Mouse (Mus musculus) embryonic facial prominence, embryonic 12.5 days (tissue): ENCODE results near the gene Frmd4a. TPM values are rescaled to one million over a fixed set of nuclear protein-coding genes. Genes with fewer than 3 reads are reported as not detected.
A peak's percentile ranks its signal among the peaks of the same experiment; 100 is the strongest.

ENCODE experiments used
- ATAC-seq: fragments of 200-750 bp; cut with Nextera tagmentation; 2 replicates; pipeline ENCODE4 v1.8.0; 2017; ENCODE audit not compliant: insufficient number of reproducible peaks, insufficient read depth, low FRiP score, low TSS enrichment
- H3K27ac ChIP-seq: fragments of 300-500 bp; sonication (generic); 2 replicates; pipeline ENCODE4 v1.5.1; 2016; ENCODE audit warnings: mild to moderate bottlenecking
- H3K27me3 ChIP-seq: fragments of 300-500 bp; sonication (generic); 2 replicates; pipeline ENCODE4 v1.6.1; 2016; ENCODE audit warnings: mild to moderate bottlenecking, moderate library complexity
- H3K36me3 ChIP-seq: fragments of 300-500 bp; sonication (generic); 2 replicates; pipeline ENCODE4 v1.6.1; 2016; ENCODE audit warnings: mild to moderate bottlenecking
- H3K4me1 ChIP-seq: fragments of 300-500 bp; sonication (generic); 2 replicates; pipeline ENCODE4 v1.6.1; 2016
- H3K4me2 ChIP-seq: fragments of 300-500 bp; sonication (generic); replicated peaks from 2 replicates; pipeline ENCODE4 v1.6.1; 2016; ENCODE audit warnings: mild to moderate bottlenecking, moderate library complexity
- H3K4me3 ChIP-seq: fragments of 300-500 bp; sonication (generic); 2 replicates; pipeline ENCODE4 v1.5.1; 2016; ENCODE audit warnings: mild to moderate bottlenecking
- H3K9ac ChIP-seq: fragments of 300-500 bp; sonication (generic); 2 replicates; pipeline ENCODE4 v1.6.1; 2016; ENCODE audit warnings: mild to moderate bottlenecking, moderate library complexity
- H3K9me3 ChIP-seq: fragments of 300-500 bp; sonication (generic); 2 replicates; pipeline ENCODE4 v1.6.1; 2016; ENCODE audit warnings: mild to moderate bottlenecking, moderate library complexity
- WGBS: fragments of 180-500 bp; shearing (Covaris S2); methylation state at CpG from one replicate; pipeline ENCODE4 v1.1.7; 2016; 5-methylcytosine and 5-hydroxymethylcytosine counted together
- polyA plus RNA-seq: library from polyadenylated mRNA; unstranded; fragments of >200 nt; fragmentation: Nextera tagmentation; extraction: Ambion mirVana; gene quantifications from 2 replicates; pipeline ENCODE4 v1.2.1, GENCODE M21; 2016

Gene Frmd4a
- polyA plus RNA-seq, 1 experiment from 2014 or later, result 58.7 TPM

DNA sequence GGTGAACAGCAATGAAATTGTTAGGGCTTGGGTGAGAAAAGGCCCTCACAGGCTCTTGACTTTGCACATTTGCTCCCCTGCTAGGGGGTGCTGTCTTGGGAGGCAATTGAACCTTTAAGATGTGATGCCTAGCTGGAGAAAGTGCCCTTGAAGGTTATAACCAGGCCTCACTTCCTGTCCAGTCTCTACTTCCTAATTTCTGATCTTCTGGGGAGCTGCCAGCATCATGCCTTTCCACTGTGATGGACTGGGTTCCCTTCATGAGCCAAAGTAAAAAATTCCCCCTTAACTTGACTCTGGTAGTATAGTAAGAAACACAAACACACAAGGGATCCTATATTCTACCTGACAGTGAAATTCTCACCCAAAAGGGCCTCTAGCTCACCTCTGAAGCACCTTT lies 278.1 kb downstream of the Frmd4a start:
- Histone ChIP-seq H3K36me3 (no peaks in the 10 kb centered on the region), H3K9me3 (no peaks in the 10 kb centered on the region), H3K4me3 (no peak overlapping the region), H3K27me3 (no peaks in the 10 kb centered on the region), H3K4me2 (no peak overlapping the region), H3K4me1 (peaks cover 30% of the 10 kb centered on the region), H3K9ac (no peak overlapping the region), H3K27ac (no peak overlapping the region)
- no peak for ATAC-seq

DNA sequence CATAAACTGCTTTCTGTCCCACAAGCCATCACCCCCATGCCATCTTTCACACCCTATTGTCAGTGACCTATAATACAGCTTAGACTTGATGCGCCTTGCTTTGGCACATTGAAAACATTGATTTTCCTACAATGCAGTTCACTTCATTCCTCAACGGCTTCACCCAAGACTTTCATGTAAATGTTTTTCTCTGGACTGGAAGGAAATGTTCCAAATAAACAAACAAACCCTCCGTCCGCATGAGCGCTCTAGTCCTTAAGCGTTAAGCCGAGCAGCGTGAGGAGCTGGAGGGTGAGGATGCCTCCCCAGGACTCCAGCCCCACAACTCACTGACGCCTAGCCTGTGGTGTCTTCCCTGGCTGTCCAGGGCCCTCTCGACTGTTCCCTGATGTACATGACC lies 279.4 kb downstream of the Frmd4a start:
- 66% methylated on average over 10 of the region's 10 CpGs for WGBS
- peak overlapping the region; percentile 97 for H3K27ac ChIP-seq
- no peaks in the 10 kb centered on the region for H3K9me3 ChIP-seq
- no peak for ATAC-seq
- H3K9ac ChIP-seq, result no peak overlapping the region
- no peaks in the 10 kb centered on the region for H3K27me3 ChIP-seq
- no peak overlapping the region for H3K4me2 ChIP-seq
- H3K4me1 ChIP-seq, result peaks cover 30% of the 10 kb centered on the region
- H3K36me3 ChIP-seq, result no peaks in the 10 kb centered on the region
- no peak overlapping the region for H3K4me3 ChIP-seq

DNA sequence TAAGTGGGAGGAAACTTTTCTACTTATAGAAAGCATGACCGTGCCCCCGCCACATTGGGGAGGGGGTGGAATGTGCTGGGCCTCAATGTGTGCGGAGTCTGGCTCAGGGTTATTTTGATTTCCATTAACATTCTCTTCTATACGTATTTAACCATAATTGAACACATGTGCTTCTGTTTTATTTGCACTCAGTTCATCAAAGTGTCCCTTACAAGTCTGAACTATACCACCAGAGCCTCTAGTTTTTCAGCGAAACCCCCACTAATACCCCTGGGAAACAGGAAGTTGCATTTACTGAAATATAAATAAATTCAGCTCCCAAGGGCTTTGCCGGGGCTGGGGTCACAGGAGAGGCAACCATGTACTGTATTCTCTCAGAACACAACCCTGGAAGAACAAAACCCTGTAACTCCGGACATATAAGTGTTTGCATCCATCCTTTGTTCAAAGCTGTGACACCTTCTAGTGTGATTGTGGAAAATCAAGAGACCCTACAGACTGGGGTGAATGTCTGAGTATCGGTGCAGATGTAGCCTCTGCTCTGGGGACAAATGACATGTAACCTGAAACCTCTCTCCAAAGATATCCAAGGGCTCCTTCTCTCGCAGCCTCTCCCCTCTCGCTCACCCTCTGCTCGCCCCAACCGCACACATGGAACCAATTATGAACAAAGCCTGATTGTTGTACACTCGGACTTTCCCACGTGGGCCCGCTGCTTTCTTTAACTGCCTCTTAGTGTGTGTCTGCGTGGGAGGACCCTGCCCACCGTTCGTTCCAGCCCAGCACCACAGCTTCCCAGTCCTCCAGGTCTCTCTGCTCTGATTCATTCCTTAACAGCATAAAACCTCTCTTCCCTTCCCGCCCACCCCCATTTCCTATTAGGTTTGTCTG lies 281.1 kb downstream of the Frmd4a start:
- peak; percentile 86 for ATAC-seq
- Histone ChIP-seq H3K9me3 (no peaks in the 10 kb centered on the region), H3K4me1 (peaks cover 40% of the 10 kb centered on the region), H3K27ac (peak overlapping the region; percentile 97), H3K36me3 (no peaks in the 10 kb centered on the region), H3K27me3 (no peaks in the 10 kb centered on the region), H3K9ac (no peak overlapping the region), H3K4me3 (no peak overlapping the region), H3K4me2 (peak overlapping the region; percentile 55)
- WGBS, result 1% methylated on average over 19 of the region's 19 CpGs

DNA sequence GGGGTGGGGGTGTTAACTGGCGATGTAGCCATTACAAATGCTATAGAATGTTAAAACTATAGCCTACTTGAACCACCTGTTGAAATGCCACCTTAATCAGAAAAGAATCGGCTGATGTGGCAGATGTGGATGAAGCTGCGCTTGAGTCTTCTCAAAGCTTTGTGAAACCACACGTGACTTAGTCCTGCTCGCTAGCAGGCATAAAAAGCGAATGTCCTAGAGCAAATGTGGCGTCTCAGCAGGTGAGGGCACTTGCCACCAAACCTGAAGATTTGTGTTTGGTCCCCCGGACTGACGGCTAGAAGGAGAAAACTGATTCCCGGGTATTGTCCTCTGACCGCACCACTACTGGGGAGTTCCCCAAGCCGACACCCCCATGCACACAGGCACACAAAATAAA lies 282.1 kb downstream of the Frmd4a start:
- Histone ChIP-seq H3K36me3 (no peaks in the 10 kb centered on the region), H3K9me3 (no peaks in the 10 kb centered on the region), H3K9ac (no peak overlapping the region), H3K4me3 (peak overlapping the region; percentile 51), H3K27me3 (no peaks in the 10 kb centered on the region), H3K4me2 (peak overlapping the region; percentile 55), H3K27ac (peak overlapping the region; percentile 97), H3K4me1 (peaks cover 44% of the 10 kb centered on the region)
- WGBS, result 29% methylated on average over 12 of the region's 12 CpGs
- no peak for ATAC-seq

DNA sequence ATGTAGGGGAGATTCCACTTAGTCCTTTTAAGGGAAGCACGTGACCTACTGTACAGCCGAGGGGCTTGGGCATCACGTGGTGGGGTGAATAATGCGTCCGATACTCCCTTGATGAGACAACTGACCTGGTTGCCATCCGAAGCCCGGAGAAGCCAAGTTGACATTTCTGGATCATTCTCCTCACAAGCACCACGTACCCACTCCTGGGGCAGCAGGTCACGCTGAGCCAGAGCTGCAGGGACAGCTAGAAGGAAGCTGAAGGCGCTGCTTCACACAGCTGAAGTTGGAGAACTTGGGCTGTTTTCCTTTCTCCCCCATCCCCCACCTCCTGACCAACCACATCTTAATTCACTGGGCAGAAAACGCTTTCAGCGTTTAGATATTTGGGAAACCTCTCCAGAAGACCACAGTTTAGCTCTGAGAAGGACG lies 282.9 kb downstream of the Frmd4a start:
- Histone ChIP-seq H3K4me2 (peak overlapping the region; percentile 55), H3K27ac (peak overlapping the region; percentile 97), H3K9ac (peak overlapping the region; percentile 58), H3K27me3 (no peaks in the 10 kb centered on the region), H3K9me3 (no peaks in the 10 kb centered on the region), H3K4me1 (peaks cover 44% of the 10 kb centered on the region), H3K36me3 (no peaks in the 10 kb centered on the region), H3K4me3 (peak overlapping the region; percentile 51)
- ATAC-seq, result no peak
- WGBS, result 8% methylated on average over 13 of the region's 13 CpGs

DNA sequence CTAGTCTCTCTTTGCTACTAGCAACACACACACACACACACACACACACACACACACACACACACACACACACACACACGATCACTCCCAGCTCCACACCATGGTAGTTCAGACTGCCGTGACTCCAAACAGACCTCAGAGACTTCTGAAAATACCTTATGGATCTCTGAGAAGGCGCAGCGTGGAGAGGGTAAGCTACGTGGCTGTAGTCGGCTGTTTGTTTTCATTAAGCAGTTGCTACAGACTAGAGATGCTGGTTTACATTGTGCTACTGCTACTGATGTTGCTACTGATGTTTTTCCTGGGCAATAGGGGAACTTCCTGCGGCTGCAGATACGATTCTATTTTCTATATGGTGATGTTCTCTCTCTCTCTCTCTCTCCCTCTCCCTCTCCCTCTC lies 283.3 kb downstream of the Frmd4a start:
- Histone ChIP-seq H3K9me3 (no peaks in the 10 kb centered on the region), H3K27me3 (no peaks in the 10 kb centered on the region), H3K27ac (peak overlapping the region; percentile 97), H3K4me3 (peak overlapping the region; percentile 51), H3K36me3 (no peaks in the 10 kb centered on the region), H3K4me1 (peaks cover 44% of the 10 kb centered on the region), H3K4me2 (peak overlapping the region; percentile 55), H3K9ac (peak overlapping the region; percentile 58)
- WGBS, result 7% methylated on average over 8 of the region's 8 CpGs
- no peak for ATAC-seq

DNA sequence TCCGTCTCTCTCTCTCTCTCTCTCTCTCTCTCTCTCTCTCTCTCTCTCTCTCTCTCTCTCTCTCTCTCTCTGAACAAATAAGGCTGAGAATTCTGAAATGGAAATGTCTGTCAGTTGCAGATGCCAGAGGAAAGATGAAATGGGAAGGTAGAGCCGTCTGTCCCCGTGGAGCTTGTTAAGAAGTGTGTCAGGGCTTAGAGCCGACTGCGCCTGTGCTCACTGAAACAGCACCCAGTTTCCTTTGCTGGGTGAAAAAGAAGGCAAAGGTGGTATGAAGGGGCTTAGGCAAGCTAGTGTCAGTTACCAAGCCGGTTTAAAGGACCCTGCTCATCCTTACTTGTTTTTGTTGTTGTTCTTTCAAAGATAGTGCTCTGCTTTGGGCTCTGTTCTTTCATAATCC lies 283.7 kb downstream of the Frmd4a start:
- H3K36me3 ChIP-seq, result no peaks in the 10 kb centered on the region
- peak overlapping the region; percentile 55 for H3K4me2 ChIP-seq
- peak overlapping the region; percentile 97 for H3K27ac ChIP-seq
- peak overlapping the region; percentile 58 for H3K9ac ChIP-seq
- H3K4me3 ChIP-seq, result peak overlapping the region; percentile 51
- ATAC-seq, result no peak
- peaks cover 40% of the 10 kb centered on the region for H3K4me1 ChIP-seq
- 11% methylated on average over 5 of the region's 6 CpGs for WGBS
- no peaks in the 10 kb centered on the region for H3K9me3 ChIP-seq
- H3K27me3 ChIP-seq, result no peaks in the 10 kb centered on the region

DNA sequence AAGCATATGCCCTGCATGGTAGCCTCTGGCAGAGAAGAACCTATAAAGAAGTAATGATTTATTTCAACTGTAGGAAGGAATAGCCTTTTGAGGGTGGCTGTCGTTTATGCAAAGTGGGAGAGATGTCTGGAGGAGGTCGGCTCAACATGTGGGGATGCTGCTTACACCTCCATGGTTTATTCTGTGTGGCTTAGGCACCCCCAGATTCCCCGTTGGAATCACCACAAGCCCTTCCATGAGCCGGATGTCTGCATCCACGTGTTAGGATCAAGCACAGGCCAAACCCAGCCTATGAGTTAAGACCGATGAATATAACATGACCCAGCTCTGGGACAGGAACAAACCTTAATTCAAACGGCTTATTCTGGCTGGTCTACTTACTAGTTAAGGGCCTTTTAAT lies 284.2 kb downstream of the Frmd4a start:
- H3K9ac ChIP-seq, result peak overlapping the region; percentile 58
- H3K27me3 ChIP-seq, result no peaks in the 10 kb centered on the region
- ATAC-seq, result no peak
- WGBS, result 23% methylated on average over 7 of the region's 7 CpGs
- peak overlapping the region; percentile 97 for H3K27ac ChIP-seq
- H3K4me2 ChIP-seq, result peak overlapping the region; percentile 55
- H3K36me3 ChIP-seq, result no peaks in the 10 kb centered on the region
- peaks cover 39% of the 10 kb centered on the region for H3K4me1 ChIP-seq
- H3K9me3 ChIP-seq, result no peaks in the 10 kb centered on the region
- H3K4me3 ChIP-seq, result peak overlapping the region; percentile 51

DNA sequence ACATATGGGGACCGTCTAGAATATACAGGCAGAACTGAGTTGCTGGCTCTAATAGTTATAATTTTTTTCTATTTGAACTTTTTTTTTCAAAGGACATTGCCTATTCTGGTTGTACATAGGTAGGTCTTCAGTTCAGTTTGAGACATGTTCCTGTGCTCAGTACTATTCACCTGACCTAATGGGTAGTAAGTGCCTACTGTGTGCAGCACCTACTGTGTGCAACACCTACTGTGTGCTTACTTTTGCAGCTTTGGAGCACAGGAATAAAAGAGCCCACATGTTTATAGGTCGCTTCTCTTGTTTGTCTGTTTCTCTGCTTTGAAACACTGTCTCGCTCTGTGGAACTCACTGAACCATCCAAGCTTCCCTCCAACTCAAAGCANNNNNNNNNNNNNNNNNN lies 284.6 kb downstream of the Frmd4a start:
- Histone ChIP-seq H3K4me3 (peak overlapping the region; percentile 51), H3K27me3 (no peaks in the 10 kb centered on the region), H3K27ac (peak overlapping the region; percentile 97; the same call in 1 of the 2 replicates), H3K4me1 (peaks cover 35% of the 10 kb centered on the region), H3K9me3 (no peaks in the 10 kb centered on the region), H3K9ac (no peak overlapping the region), H3K36me3 (no peaks in the 10 kb centered on the region), H3K4me2 (peak overlapping the region; percentile 55)
- WGBS, result 63% methylated on average over 3 of the region's 3 CpGs
- ATAC-seq, result no peak

DNA sequence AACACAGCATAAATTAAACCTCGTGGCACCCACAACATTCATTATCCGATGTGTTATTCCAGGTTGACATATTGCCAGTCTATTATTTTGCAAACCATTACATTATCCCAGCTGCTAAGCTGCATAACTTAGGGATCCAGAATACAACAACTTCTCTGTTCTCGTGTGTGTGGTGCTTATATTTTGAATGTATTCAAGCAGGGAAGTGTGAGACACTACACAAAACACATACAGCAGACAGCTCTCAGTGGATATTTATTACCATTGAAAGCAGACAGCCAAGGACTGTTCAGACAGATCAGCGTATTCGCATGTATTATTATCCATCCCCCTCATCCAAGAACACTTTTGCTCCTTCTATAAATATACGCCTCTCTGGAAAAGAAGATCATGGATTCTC lies 289.6 kb downstream of the Frmd4a start:
- H3K4me3 ChIP-seq, result no peak overlapping the region
- no peaks in the 10 kb centered on the region for H3K9me3 ChIP-seq
- H3K9ac ChIP-seq, result no peak overlapping the region
- no peak overlapping the region for H3K4me2 ChIP-seq
- ATAC-seq, result no peak
- 81% methylated on average over 6 of the region's 6 CpGs for WGBS
- 0 out of 2 replicates have a peak, but pooled peaks cover 13% of the 10 kb centered on the region for H3K36me3 ChIP-seq
- H3K27ac ChIP-seq, result no peak overlapping the region
- H3K4me1 ChIP-seq, result peaks cover 14% of the 10 kb centered on the region
- H3K27me3 ChIP-seq, result no peaks in the 10 kb centered on the region

DNA sequence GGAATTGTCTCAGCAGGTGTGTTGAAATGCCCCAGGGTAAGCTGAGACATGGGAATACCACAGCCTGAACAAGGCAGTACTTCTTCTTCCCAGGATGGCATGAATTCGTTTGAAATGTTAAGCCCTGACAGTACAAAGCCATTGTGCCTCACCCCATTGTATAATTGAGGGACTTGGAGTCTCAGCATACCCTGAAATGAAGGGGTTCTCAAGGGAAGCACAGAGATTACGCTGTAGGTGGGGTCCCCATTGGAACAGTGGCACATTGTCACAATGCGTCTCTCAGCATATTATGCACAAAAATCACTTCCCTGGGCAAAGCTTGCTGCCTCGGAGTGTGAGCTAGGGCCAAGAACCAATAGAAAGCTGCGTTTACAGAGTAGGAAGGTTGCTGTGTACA lies 297.0 kb downstream of the Frmd4a start:
- Histone ChIP-seq H3K27me3 (no peaks in the 10 kb centered on the region), H3K36me3 (0 out of 2 replicates have a peak, but pooled peaks cover 12% of the 10 kb centered on the region)
- no peak for ATAC-seq

DNA sequence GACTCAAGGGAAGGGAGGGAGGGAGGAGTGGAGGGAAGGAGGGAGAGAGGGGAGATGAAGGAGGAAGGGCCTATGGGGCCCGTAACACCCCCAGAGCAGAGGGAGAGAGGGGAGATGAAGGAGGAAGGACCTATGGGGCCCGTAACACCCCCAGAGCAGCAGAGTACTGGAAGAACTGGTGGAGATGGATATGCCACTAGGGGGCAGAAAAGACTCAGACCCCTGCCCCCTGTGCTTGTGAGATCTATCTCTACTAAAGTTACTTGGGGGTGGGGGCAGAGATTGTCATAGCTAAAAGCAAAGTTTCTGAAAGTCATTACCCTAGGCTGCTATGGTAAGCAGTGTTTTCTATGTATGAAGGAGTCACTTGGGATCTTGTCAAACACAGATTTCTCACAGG lies 299.1 kb downstream of the Frmd4a start:
- no peaks in the 10 kb centered on the region for H3K9me3 ChIP-seq
- H3K27ac ChIP-seq, result no peak overlapping the region
- no peaks in the 10 kb centered on the region for H3K27me3 ChIP-seq
- no peak overlapping the region for H3K4me3 ChIP-seq
- no peak overlapping the region for H3K4me2 ChIP-seq
- ATAC-seq, result no peak
- no peak overlapping the region for H3K9ac ChIP-seq
- WGBS, result 56% methylated on average over 2 of the region's 2 CpGs
- 0 out of 2 replicates have a peak, but pooled peaks cover 4% of the 10 kb centered on the region for H3K36me3 ChIP-seq
- peaks cover 12% of the 10 kb centered on the region; the same call in 1 of the 2 replicates for H3K4me1 ChIP-seq

More for the DNA sequence above, 297.0 kb downstream of the Frmd4a start:
- Histone ChIP-seq H3K27ac (no peak overlapping the region), H3K9me3 (no peaks in the 10 kb centered on the region), H3K4me2 (no peak overlapping the region), H3K9ac (no peak overlapping the region), H3K4me3 (no peak overlapping the region), H3K4me1 (peaks cover 12% of the 10 kb centered on the region; the same call in 1 of the 2 replicates)
- whole genome bisulfite sequencing, result 70% methylated on average over 5 of the region's 5 CpGs
